Mouse (Mus musculus) limb, embryonic 13.5 days (tissue): Measurements from ENCODE around the gene Ctr9. TPM values are rescaled to one million over a fixed set of nuclear protein-coding genes. Genes with fewer than 3 reads are reported as not detected.

Experiments used
- ATAC-seq: fragments of 200-750 bp; cut with Nextera tagmentation; 2 replicates; pipeline ENCODE4 v1.8.0; 2017; ENCODE audit warnings: low read depth, moderate number of reproducible peaks, moderate TSS enrichment; ENCODE audit not compliant: low FRiP score
- H3K27ac ChIP-seq: fragments of 300-500 bp; sonication (generic); 2 replicates; pipeline ENCODE4 v1.5.1; 2015; ENCODE audit warnings: inconsistent platforms, mild to moderate bottlenecking, moderate library complexity
- H3K27me3 ChIP-seq: fragments of 300-500 bp; sonication (generic); 2 replicates; pipeline ENCODE4 v1.6.1; 2015; ENCODE audit warnings: mild to moderate bottlenecking, inconsistent platforms
- H3K36me3 ChIP-seq: fragments of 300-500 bp; sonication (generic); 2 replicates; pipeline ENCODE4 v1.6.1; 2015; ENCODE audit warnings: inconsistent platforms, mild to moderate bottlenecking, moderate library complexity
- H3K4me1 ChIP-seq: fragments of 300-500 bp; sonication (generic); 2 replicates; pipeline ENCODE4 v1.6.1; 2015; ENCODE audit warnings: inconsistent platforms
- H3K4me2 ChIP-seq: fragments of 300-500 bp; sonication (generic); replicated peaks from 2 replicates; pipeline ENCODE4 v1.6.1; 2015; ENCODE audit warnings: inconsistent platforms, mild to moderate bottlenecking, moderate library complexity
- H3K4me3 ChIP-seq: fragments of 300-500 bp; sonication (generic); 2 replicates; pipeline ENCODE4 v1.5.1; 2015; ENCODE audit warnings: moderate library complexity, mild to moderate bottlenecking, inconsistent platforms
- H3K9ac ChIP-seq: fragments of 300-500 bp; sonication (generic); 2 replicates; pipeline ENCODE4 v1.6.1; 2015; ENCODE audit warnings: mild to moderate bottlenecking, inconsistent platforms
- H3K9me3 ChIP-seq: fragments of 300-500 bp; sonication (generic); 2 replicates; pipeline ENCODE4 v1.6.1; 2016; ENCODE audit warnings: inconsistent platforms
- WGBS: fragments of 180-500 bp; shearing (Covaris S2); methylation state at CpG from one replicate; pipeline ENCODE4 v1.1.7; 2015; 5-methylcytosine and 5-hydroxymethylcytosine counted together
- polyA plus RNA-seq: library from polyadenylated mRNA; unstranded; fragments of >200 nt; fragmentation: Nextera tagmentation; extraction: Ambion mirVana; gene quantifications from 2 replicates; pipeline ENCODE4 v1.2.1, GENCODE M21; 2015

The Ctr9 gene
- polyA plus RNA-seq, 1 experiment from 2014 or later = 90.8 TPM

GRCm38 (mm10) chr7:111080876-111081275 is 52.1 kb downstream of the Ctr9 start:
- Histone ChIP-seq H3K27me3 (no peaks in the 10 kb centered on the region), H3K9me3 (no peaks in the 10 kb centered on the region), H3K27ac (0 out of 2 replicates have a peak overlapping the region, but pooled peaks have one; percentile 100), H3K9ac (peak overlapping the region; percentile 100), H3K4me1 (peaks cover 23% of the 10 kb centered on the region), H3K4me2 (peak overlapping the region; percentile 92), H3K4me3 (peak overlapping the region; percentile 99), H3K36me3 (peaks cover 57% of the 10 kb centered on the region)
- 91% methylated on average over 3 of the region's 3 CpGs for WGBS
- no peak for ATAC-seq

- peaks cover 44% of the 10 kb centered on the region for H3K36me3 ChIP-seq
- H3K9ac ChIP-seq = peak overlapping the region; percentile 100
- H3K27me3 ChIP-seq = no peaks in the 10 kb centered on the region
- ATAC-seq = peak; percentile 82
- WGBS = under 1% methylated on average over 83 of the region's 83 CpGs
- H3K4me3 ChIP-seq = peak overlapping the region; percentile 99
- H3K4me1 ChIP-seq = peaks cover 23% of the 10 kb centered on the region
- H3K9me3 ChIP-seq = no peaks in the 10 kb centered on the region
- peak overlapping the region; percentile 92 for H3K4me2 ChIP-seq
- peak overlapping the region; percentile 100 for H3K27ac ChIP-seq
Measured at GRCm38 (mm10) chr7:111082043-111082821, 53.5 kb downstream of the Ctr9 start.

- H3K4me3 ChIP-seq = peak within 1 kb of the TSS; percentile 99
Measured at GRCm38 (mm10) chr7:111082822-111083732, 54.3 kb downstream of the Ctr9 start, which contains the start of gene Eif4g2. Eif4g2 (minus strand) TSS chr7:111083030.

GRCm38 (mm10) chr7:111083733-111084120 is 55.0 kb downstream of the Ctr9 start:
- ATAC-seq = no peak
- Histone ChIP-seq H3K4me1 (peaks cover 22% of the 10 kb centered on the region), H3K36me3 (peaks cover 29% of the 10 kb centered on the region), H3K4me2 (peak overlapping the region; percentile 65), H3K27me3 (no peaks in the 10 kb centered on the region), H3K27ac (peak overlapping the region; percentile 100), H3K9me3 (no peaks in the 10 kb centered on the region), H3K4me3 (peak overlapping the region; percentile 99), H3K9ac (peak overlapping the region; percentile 91)
- 10% methylated on average over 4 of the region's 4 CpGs for WGBS

More at GRCm38 (mm10) chr7:111082822-111083732, 54.3 kb downstream of the Ctr9 start, which contains the start of gene Eif4g2:
- ATAC-seq = peak; percentile 99
- under 1% methylated on average over 70 of the region's 70 CpGs for WGBS
- Histone ChIP-seq H3K9me3 (no peaks in the 10 kb centered on the region), H3K27me3 (no peaks in the 10 kb centered on the region), H3K4me2 (peak within 1 kb of the TSS; percentile 92), H3K4me1 (peaks cover 23% of the 10 kb centered on the region), H3K9ac (peak within 1 kb of the TSS; percentile 100), H3K36me3 (peaks cover 35% of the 10 kb centered on the region), H3K27ac (peak within 1 kb of the TSS; percentile 100)

GRCm38 (mm10) chr7:111084443-111084842 is 55.7 kb downstream of the Ctr9 start:
- H3K27ac ChIP-seq = no peak overlapping the region
- H3K9ac ChIP-seq = no peak overlapping the region
- no peak for ATAC-seq
- no peaks in the 10 kb centered on the region for H3K27me3 ChIP-seq
- peaks cover 20% of the 10 kb centered on the region for H3K4me1 ChIP-seq
- H3K36me3 ChIP-seq = peaks cover 22% of the 10 kb centered on the region
- no peak overlapping the region for H3K4me2 ChIP-seq
- H3K9me3 ChIP-seq = no peaks in the 10 kb centered on the region
- 74% methylated on average over 2 of the region's 2 CpGs for whole genome bisulfite sequencing
- H3K4me3 ChIP-seq = no peak overlapping the region

GRCm38 (mm10) chr7:111085153-111085552 is 56.4 kb downstream of the Ctr9 start:
- H3K4me2 ChIP-seq = no peak overlapping the region
- no peak for ATAC-seq
- H3K27me3 ChIP-seq = no peaks in the 10 kb centered on the region
- H3K27ac ChIP-seq = no peak overlapping the region
- H3K36me3 ChIP-seq = peaks cover 15% of the 10 kb centered on the region
- H3K9me3 ChIP-seq = no peaks in the 10 kb centered on the region
- peaks cover 13% of the 10 kb centered on the region for H3K4me1 ChIP-seq
- H3K4me3 ChIP-seq = no peak overlapping the region
- no peak overlapping the region for H3K9ac ChIP-seq

DNA sequence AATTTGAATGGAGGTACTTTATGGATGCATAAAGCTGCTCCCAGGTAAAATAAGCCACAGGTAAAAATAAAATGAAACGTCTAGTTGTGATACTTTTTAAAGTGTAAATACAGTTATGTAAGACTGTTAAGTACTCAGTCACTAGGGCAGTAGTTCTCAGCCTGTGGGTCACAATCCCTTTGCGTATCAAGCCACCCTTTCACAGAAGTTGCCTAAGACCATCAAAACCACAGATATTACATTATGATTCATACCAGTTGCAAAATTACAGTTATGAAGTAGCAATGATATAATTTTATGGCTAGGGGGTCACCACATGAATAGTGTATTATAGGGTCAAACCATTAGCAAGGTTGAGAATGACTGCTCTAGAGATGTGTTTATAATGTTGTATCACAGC is 66.4 kb downstream of the Ctr9 start:
- no peaks in the 10 kb centered on the region for H3K9me3 ChIP-seq
- WGBS = 80% methylated on average over 2 of the region's 2 CpGs

DNA sequence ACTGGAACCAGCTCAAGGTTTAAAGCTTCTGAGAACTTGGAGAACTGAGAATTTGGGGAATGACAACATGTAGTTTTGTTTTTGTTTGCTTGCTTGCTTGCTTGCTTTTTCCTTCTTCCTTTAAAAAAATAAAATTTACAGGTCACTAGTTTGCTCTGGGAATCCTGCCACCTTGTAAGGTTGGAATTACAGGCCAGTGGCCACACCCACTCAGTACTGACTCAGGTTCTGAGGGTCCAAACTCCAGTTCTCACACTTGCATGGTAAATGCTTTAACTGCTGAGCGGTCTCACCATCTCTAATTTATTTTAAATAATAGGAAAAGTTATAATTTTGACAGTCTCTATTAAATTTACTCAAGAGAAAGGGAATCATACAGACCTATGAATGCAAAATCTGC is 69.4 kb downstream of the Ctr9 start:
- no peaks in the 10 kb centered on the region for H3K27me3 ChIP-seq
- no peaks in the 10 kb centered on the region for H3K4me1 ChIP-seq
- no peaks in the 10 kb centered on the region for H3K36me3 ChIP-seq
- H3K4me2 ChIP-seq = no peak overlapping the region
- no peak overlapping the region for H3K27ac ChIP-seq
- 92% methylated on average over 1 of the region's 1 CpGs for WGBS
- no peaks in the 10 kb centered on the region for H3K9me3 ChIP-seq
- ATAC-seq = no peak
- no peak overlapping the region for H3K9ac ChIP-seq
- no peak overlapping the region for H3K4me3 ChIP-seq

More for the DNA sequence above, 66.4 kb downstream of the Ctr9 start:
- ATAC-seq = no peak
- no peaks in the 10 kb centered on the region for H3K4me1 ChIP-seq
- H3K36me3 ChIP-seq = no peaks in the 10 kb centered on the region
- H3K9ac ChIP-seq = no peak overlapping the region
- H3K27ac ChIP-seq = no peak overlapping the region
- H3K4me2 ChIP-seq = no peak overlapping the region
- H3K4me3 ChIP-seq = no peak overlapping the region
- H3K27me3 ChIP-seq = no peaks in the 10 kb centered on the region

Other genes starting within 250 kb of the Ctr9 start
- 18.5 and 19.0 TPM in 2 replicates for gene Rnf141, start 184.5 kb upstream of the Ctr9 start, polyA plus RNA-seq
- gene Lyve1, start 165.7 kb upstream of the Ctr9 start, polyA plus RNA-seq = 2.4 and 3.2 TPM in 2 replicates
- gene Mrvi1, start 46.5 kb upstream of the Ctr9 start, polyA plus RNA-seq = 0.86 and 1.6 TPM in 2 replicates
- gene Eif4g2, start 54.1 kb downstream of the Ctr9 start, polyA plus RNA-seq = 823 and 917 TPM in 2 replicates